Comparison of ENCODE assay signal across 11 mouse cellular contexts in the genomic region with DNA sequence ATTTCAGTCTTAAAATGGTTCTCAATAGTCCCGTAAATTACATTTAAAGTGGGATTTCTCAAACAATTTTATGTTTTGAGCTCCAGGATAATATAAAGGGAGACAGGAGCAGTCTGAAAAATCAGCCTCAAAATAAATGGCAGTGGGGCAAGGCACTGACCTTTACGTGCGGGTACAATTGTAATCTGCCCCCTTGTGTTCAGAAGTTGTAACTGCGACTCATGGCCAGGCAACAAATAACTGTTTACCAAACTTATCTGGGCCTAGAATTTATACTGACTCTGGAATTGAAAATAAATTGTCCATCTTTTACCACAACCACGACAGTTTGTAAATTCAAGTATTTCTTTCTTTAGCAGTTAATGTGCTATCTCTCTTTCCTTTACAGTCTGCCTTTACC. TPM values are rescaled to one million over a fixed set of nuclear protein-coding genes. Genes with fewer than 3 reads are reported as not detected.
DNase-seq lines count a peak whose midpoint lies in the region; TF ChIP-seq lines count a peak whose summit lies in the region.
"Had no signal": no experiment of that assay in that cellular context is flagged by ENCODE, and none has a peak within 500 bp of the region (broad histone marks: within the 10 kb centered on the region; RNA-seq: fewer than 3 reads in every experiment).

No protein-coding gene starts in this region.

- peak; percentile 62 for TF ChIP-seq CTCF in left cerebral cortex, adult 2 months (IDR thresholded peaks at IDR 0.05)

- no peak overlapping the region for H3K4me3 ChIP-seq in left cerebral cortex, adult 2 months
- H3K4me3 ChIP-seq: heart, embryonic 15.5 days; neural tube, embryonic 12.5 days had no signal

- intact Hi-C loops in left cerebral cortex, adult 2 months (cut with DNase I) = no loop called here

- peak; percentile 18 for DNase-seq in adrenal gland, postnatal 10 days
- no peak for DNase-seq in adrenal gland, adult 2 months
- no peak for DNase-seq in left cerebral cortex, adult 2 months (ENCODE audit: extremely low spot score in 1 of 2, low spot score in 2 of 2)
- DNase-seq in left cerebral cortex, adult 8-10 months (ENCODE audit: low spot score in 2 of 2) = no peak
- peak; percentile 0 for DNase-seq in MEL-GATA-1-ER (ENCODE audit: extremely low read depth, low read depth)
- DNase-seq in forelimb bud, embryonic 11.5 days (ENCODE audit: low read depth, low spot score) = peak; percentile 36
- DNase-seq in right cerebral cortex, adult 2 months (ENCODE audit: low spot score in 2 of 2) = no peak
- DNase-seq in yolk sac, embryonic 10.5 days (ENCODE audit: low spot score) = no peak

- no peak overlapping the region for H3K27ac ChIP-seq in left cerebral cortex, adult 2 months
- H3K27ac ChIP-seq: heart, embryonic 15.5 days; neural tube, embryonic 12.5 days had no signal

RNA-seq across cellular contexts. Expression of a gene that starts 17.8 kb away (rescaled TPM):
- not detected for total RNA-seq in adrenal gland, postnatal 10 days (2021)
- not detected for total RNA-seq in adrenal gland, adult 2 months (2021)
- polyA plus RNA-seq in adrenal gland, adult 2 months (2012; rRNA removed) = not detected in 2 replicates
- not detected for total RNA-seq in left cerebral cortex, adult 2 months (2021)
- not detected for total RNA-seq in left cerebral cortex, adult 8-10 months (2022)
- polyA plus RNA-seq: C2C12; heart, embryonic 15.5 days; neural tube, embryonic 12.5 days had no signal

RNA-seq across cellular contexts. Expression of a gene that starts 22.6 kb away (rescaled TPM):
- not detected for total RNA-seq in adrenal gland, postnatal 10 days (2021)
- not detected for total RNA-seq in adrenal gland, adult 2 months (2021)
- polyA plus RNA-seq in adrenal gland, adult 2 months (2012; rRNA removed) = not detected in 2 replicates
- not detected for total RNA-seq in left cerebral cortex, adult 2 months (2021)
- total RNA-seq in left cerebral cortex, adult 8-10 months (2022) = not detected
- polyA plus RNA-seq: C2C12; heart, embryonic 15.5 days; neural tube, embryonic 12.5 days had no signal

RNA-seq across cellular contexts. Expression of a gene that starts 25.5 kb away (rescaled TPM):
- not detected for total RNA-seq in adrenal gland, postnatal 10 days (2021)
- total RNA-seq in adrenal gland, adult 2 months (2021) = not detected
- not detected in 2 replicates for polyA plus RNA-seq in adrenal gland, adult 2 months (2012; rRNA removed)
- total RNA-seq in left cerebral cortex, adult 2 months (2021) = not detected
- total RNA-seq in left cerebral cortex, adult 8-10 months (2022) = not detected
- polyA plus RNA-seq: C2C12; heart, embryonic 15.5 days; neural tube, embryonic 12.5 days had no signal

RNA-seq across cellular contexts. Expression of a gene that starts 26.4 kb away (rescaled TPM):
- not detected for total RNA-seq in adrenal gland, postnatal 10 days (2021)
- total RNA-seq in adrenal gland, adult 2 months (2021) = not detected
- polyA plus RNA-seq in adrenal gland, adult 2 months (2012; rRNA removed) = not detected in 2 replicates
- total RNA-seq in left cerebral cortex, adult 2 months (2021) = not detected
- total RNA-seq in left cerebral cortex, adult 8-10 months (2022) = not detected
- polyA plus RNA-seq: C2C12; heart, embryonic 15.5 days; neural tube, embryonic 12.5 days had no signal

RNA-seq across cellular contexts. Expression of a gene that starts 31.4 kb away (rescaled TPM):
- total RNA-seq in adrenal gland, postnatal 10 days (2021) = not detected
- not detected for total RNA-seq in adrenal gland, adult 2 months (2021)
- not detected in 2 replicates for polyA plus RNA-seq in adrenal gland, adult 2 months (2012; rRNA removed)
- total RNA-seq in left cerebral cortex, adult 2 months (2021) = not detected
- not detected for total RNA-seq in left cerebral cortex, adult 8-10 months (2022)
- polyA plus RNA-seq: C2C12; heart, embryonic 15.5 days; neural tube, embryonic 12.5 days had no signal

Comparison
In these comparisons a context has a peak if more than half of its experiments do, and no peak if none do; other contexts are left out.
1. DNase-seq: peak in adrenal gland, postnatal 10 days (single experiment), MEL-GATA-1-ER (single experiment) and forelimb bud, embryonic 11.5 days (single experiment); none in adrenal gland, adult 2 months (single experiment), left cerebral cortex, adult 2 months (0 of 2), left cerebral cortex, adult 8-10 months (0 of 2), right cerebral cortex, adult 2 months (0 of 2) and yolk sac, embryonic 10.5 days (single experiment).